In genomic region chr5:120472770-120473169, GRCm38 (mm10) we compare ENCODE assay signal across 14 mouse cellular contexts. TPM values are rescaled to one million over a fixed set of nuclear protein-coding genes. Genes with fewer than 3 reads are reported as not detected.
DNase-seq lines count a peak whose midpoint lies in the region; ATAC-seq lines count a peak whose summit lies in the region.
"Had no signal": no experiment of that assay in that cellular context is flagged by ENCODE, and none has a peak within 500 bp of the region (broad histone marks: within the 10 kb centered on the region; RNA-seq: fewer than 3 reads in every experiment).

Gene Sdsl, minus strand, starts transcription at chr5:120472810.

- DNase-seq in heart, postnatal 4 days, result no peak
- no peak for DNase-seq in heart, postnatal 36 days
- DNase-seq in adrenal gland, adult 18-20 months (ENCODE audit: low spot score in 2 of 2), result no peak
- peak; percentile 32 to 33 for DNase-seq in adrenal gland, postnatal 36 days
- no peak for DNase-seq in ovary, postnatal 10 days (ENCODE audit: low spot score)
- DNase-seq in embryo, embryonic 9.5 days (ENCODE audit: extremely low spot score), result no peak
- DNase-seq: cerebellum, adult 18-20 months; heart, adult 2 months; left cerebral cortex, postnatal 4 days; lung, adult 2 months; right cerebral cortex, adult 18-20 months; thymus, postnatal 14 days had no signal

- no peak for ATAC-seq in megakaryocyte-erythroid progenitor cell, adult 5-6 weeks (replicated peaks; ENCODE audit: low FRiP score, low TSS enrichment, poor library complexity, severe bottlenecking)
- ATAC-seq: midbrain, embryonic 16.5 days had no signal

- intact Hi-C loops in heart, postnatal 36 days (cut with DNase I), result no loop called here

RNA-seq across cellular contexts. Expression of gene Sdsl, which starts in this region (rescaled TPM):
- total RNA-seq in heart, postnatal 4 days (2021), result 10 to 100 TPM; 12.2 to 12.4 TPM
- 1 to 10 TPM; 8.3 to 9.1 TPM for total RNA-seq in heart, postnatal 36 days (2021)
- 10 to 100 TPM; 55.6 to 78.2 TPM for total RNA-seq in adrenal gland, adult 18-20 months (2021)
- total RNA-seq in adrenal gland, postnatal 36 days (2021), result 10 to 100 TPM; 82.6 to 82.9 TPM
- 59.5 and 72.1 TPM in 2 replicates for total RNA-seq in megakaryocyte-erythroid progenitor cell, adult 5-6 weeks (2014; fragmentation: Nextera tagmentation)
- total RNA-seq in megakaryocyte-erythroid progenitor cell, adult 5-6 weeks (2017), result 58.5 and 67.3 TPM in 2 replicates

Comparison
In these comparisons a context has a peak if more than half of its experiments do, and no peak if none do; other contexts are left out.
1. RNA of gene Sdsl (total RNA-seq): 82.6 to 82.9 TPM in adrenal gland, postnatal 36 days, 55.6 to 78.2 TPM in adrenal gland, adult 18-20 months and 58.5 to 72.1 TPM in megakaryocyte-erythroid progenitor cell, adult 5-6 weeks; 12.2 to 12.4 TPM in heart, postnatal 4 days and 8.3 to 9.1 TPM in heart, postnatal 36 days; every median in the first group is over 4 times any median in the second.
2. DNase-seq: peak in adrenal gland, postnatal 36 days (2 of 2); none in heart, postnatal 4 days (single experiment), heart, postnatal 36 days (0 of 2), adrenal gland, adult 18-20 months (0 of 2), ovary, postnatal 10 days (single experiment) and embryo, embryonic 9.5 days (single experiment).